Mouse (Mus musculus) limb, embryonic 13.5 days (tissue): ENCODE measurements around the gene Nlgn3. TPM values are rescaled to one million over a fixed set of nuclear protein-coding genes. Genes with fewer than 3 reads are reported as not detected.
"Not testable (repeated sequence)": the region's sequence is repeated elsewhere in the genome, so short reads cannot be mapped to it uniquely, and the experiment has no call there.

Experiments
- ATAC-seq: fragments of 200-750 bp; cut with Nextera tagmentation; 2 replicates; pipeline ENCODE4 v1.8.0; 2017; ENCODE audit warnings: low read depth, moderate number of reproducible peaks, moderate TSS enrichment; ENCODE audit not compliant: low FRiP score
- H3K27ac ChIP-seq: fragments of 300-500 bp; sonication (generic); 2 replicates; pipeline ENCODE4 v1.5.1; 2015; ENCODE audit warnings: inconsistent platforms, mild to moderate bottlenecking, moderate library complexity
- H3K27me3 ChIP-seq: fragments of 300-500 bp; sonication (generic); 2 replicates; pipeline ENCODE4 v1.6.1; 2015; ENCODE audit warnings: mild to moderate bottlenecking, inconsistent platforms
- H3K36me3 ChIP-seq: fragments of 300-500 bp; sonication (generic); 2 replicates; pipeline ENCODE4 v1.6.1; 2015; ENCODE audit warnings: inconsistent platforms, mild to moderate bottlenecking, moderate library complexity
- H3K4me1 ChIP-seq: fragments of 300-500 bp; sonication (generic); 2 replicates; pipeline ENCODE4 v1.6.1; 2015; ENCODE audit warnings: inconsistent platforms
- H3K4me2 ChIP-seq: fragments of 300-500 bp; sonication (generic); replicated peaks from 2 replicates; pipeline ENCODE4 v1.6.1; 2015; ENCODE audit warnings: inconsistent platforms, mild to moderate bottlenecking, moderate library complexity
- H3K4me3 ChIP-seq: fragments of 300-500 bp; sonication (generic); 2 replicates; pipeline ENCODE4 v1.5.1; 2015; ENCODE audit warnings: moderate library complexity, mild to moderate bottlenecking, inconsistent platforms
- H3K9ac ChIP-seq: fragments of 300-500 bp; sonication (generic); 2 replicates; pipeline ENCODE4 v1.6.1; 2015; ENCODE audit warnings: mild to moderate bottlenecking, inconsistent platforms
- H3K9me3 ChIP-seq: fragments of 300-500 bp; sonication (generic); 2 replicates; pipeline ENCODE4 v1.6.1; 2016; ENCODE audit warnings: inconsistent platforms
- WGBS: fragments of 180-500 bp; shearing (Covaris S2); methylation state at CpG from one replicate; pipeline ENCODE4 v1.1.7; 2015; 5-methylcytosine and 5-hydroxymethylcytosine counted together
- polyA plus RNA-seq: library from polyadenylated mRNA; unstranded; fragments of >200 nt; fragmentation: Nextera tagmentation; extraction: Ambion mirVana; gene quantifications from 2 replicates; pipeline ENCODE4 v1.2.1, GENCODE M21; 2015

Gene Nlgn3
- polyA plus RNA-seq, 1 experiment from 2014 or later = 19.9 TPM

DNA sequence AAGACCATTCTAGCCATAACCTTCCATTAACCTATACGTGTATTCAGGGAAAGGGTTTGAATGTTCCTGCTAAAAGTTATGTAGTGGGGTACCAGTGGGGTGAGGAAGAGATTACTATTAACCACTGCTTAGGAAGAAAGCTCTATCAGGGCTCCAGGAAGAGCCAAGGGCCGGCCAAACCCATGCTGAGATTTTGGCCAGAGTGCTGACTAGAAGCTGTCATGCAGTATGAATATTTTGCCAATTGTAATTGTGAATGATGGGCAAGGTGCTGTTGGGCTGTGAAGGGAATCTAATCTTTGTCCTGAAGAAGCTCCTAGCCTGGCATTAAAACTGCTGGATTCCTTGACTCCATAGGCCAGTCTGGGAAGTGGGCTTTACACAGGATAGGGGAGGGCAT is 5.7 kb downstream of the Nlgn3 start:
- 50% methylated on average over 2 of the region's 2 CpGs for WGBS

DNA sequence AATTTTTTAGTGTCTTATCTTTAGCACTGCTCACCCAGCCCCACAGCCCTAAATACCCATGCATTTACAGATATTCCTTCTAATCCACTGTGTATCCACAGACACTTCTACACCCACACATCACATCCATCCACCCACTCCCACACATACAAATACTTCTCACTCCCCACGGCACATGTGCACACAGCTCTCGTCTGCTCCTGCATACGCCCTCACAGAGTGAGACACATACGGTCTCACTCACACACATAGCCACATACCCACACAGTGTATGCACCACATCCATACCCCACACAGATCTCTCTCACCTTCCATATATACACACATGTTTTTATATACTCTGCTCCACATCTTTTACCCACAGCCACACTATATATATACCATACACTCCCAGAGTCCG is 10.3 kb downstream of the Nlgn3 start:
- Histone ChIP-seq H3K9me3 (no peaks in the 10 kb centered on the region), H3K9ac (no peak overlapping the region), H3K27ac (no peak overlapping the region), H3K4me2 (no peak overlapping the region), H3K4me3 (no peak overlapping the region), H3K36me3 (peaks cover 10% of the 10 kb centered on the region), H3K4me1 (no peaks in the 10 kb centered on the region), H3K27me3 (peaks cover 26% of the 10 kb centered on the region; the same call in 1 of the 2 replicates)
- no peak for ATAC-seq
- WGBS = 92% methylated on average over 5 of the region's 5 CpGs

More for the DNA sequence above, 5.7 kb downstream of the Nlgn3 start:
- no peak overlapping the region for H3K27ac ChIP-seq
- H3K4me3 ChIP-seq = no peak overlapping the region
- peaks cover 28% of the 10 kb centered on the region for H3K4me1 ChIP-seq
- no peaks in the 10 kb centered on the region for H3K9me3 ChIP-seq
- H3K36me3 ChIP-seq = peaks cover 6% of the 10 kb centered on the region; the same call in 1 of the 2 replicates
- H3K4me2 ChIP-seq = no peak overlapping the region
- H3K27me3 ChIP-seq = peaks cover 25% of the 10 kb centered on the region
- H3K9ac ChIP-seq = no peak overlapping the region
- no peak for ATAC-seq

GRCm38 (mm10) chrX:101313625-101314359 is 14.8 kb downstream of the Nlgn3 start:
- 38% methylated on average over 6 of the region's 6 CpGs for WGBS
- Histone ChIP-seq H3K4me2 (no peak overlapping the region), H3K27me3 (peaks cover 10% of the 10 kb centered on the region; the same call in 1 of the 2 replicates), H3K4me3 (no peak overlapping the region), H3K4me1 (no peaks in the 10 kb centered on the region), H3K9ac (no peak overlapping the region), H3K36me3 (peaks cover 16% of the 10 kb centered on the region), H3K27ac (no peak overlapping the region), H3K9me3 (no peaks in the 10 kb centered on the region)
- no peak for ATAC-seq

DNA sequence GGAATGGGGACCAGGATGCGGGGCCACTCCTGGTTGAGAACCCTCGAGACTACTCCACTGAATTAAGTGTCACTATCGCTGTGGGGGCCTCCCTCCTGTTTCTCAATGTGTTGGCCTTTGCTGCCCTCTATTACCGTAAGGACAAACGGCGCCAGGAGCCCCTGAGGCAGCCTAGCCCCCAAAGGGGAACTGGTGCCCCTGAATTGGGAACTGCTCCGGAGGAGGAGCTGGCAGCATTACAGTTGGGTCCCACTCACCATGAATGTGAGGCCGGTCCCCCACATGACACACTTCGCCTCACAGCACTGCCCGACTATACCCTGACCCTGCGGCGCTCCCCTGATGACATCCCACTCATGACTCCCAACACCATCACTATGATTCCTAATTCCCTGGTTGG is 20.8 kb downstream of the Nlgn3 start:
- Histone ChIP-seq H3K4me3 (no peak overlapping the region), H3K4me1 (no peaks in the 10 kb centered on the region), H3K9ac (no peak overlapping the region), H3K9me3 (no peaks in the 10 kb centered on the region), H3K4me2 (no peak overlapping the region), H3K36me3 (peaks cover 23% of the 10 kb centered on the region), H3K27me3 (peaks cover 3% of the 10 kb centered on the region; the same call in 1 of the 2 replicates), H3K27ac (no peak overlapping the region)
- 92% methylated on average over 12 of the region's 12 CpGs for WGBS
- ATAC-seq = no peak

DNA sequence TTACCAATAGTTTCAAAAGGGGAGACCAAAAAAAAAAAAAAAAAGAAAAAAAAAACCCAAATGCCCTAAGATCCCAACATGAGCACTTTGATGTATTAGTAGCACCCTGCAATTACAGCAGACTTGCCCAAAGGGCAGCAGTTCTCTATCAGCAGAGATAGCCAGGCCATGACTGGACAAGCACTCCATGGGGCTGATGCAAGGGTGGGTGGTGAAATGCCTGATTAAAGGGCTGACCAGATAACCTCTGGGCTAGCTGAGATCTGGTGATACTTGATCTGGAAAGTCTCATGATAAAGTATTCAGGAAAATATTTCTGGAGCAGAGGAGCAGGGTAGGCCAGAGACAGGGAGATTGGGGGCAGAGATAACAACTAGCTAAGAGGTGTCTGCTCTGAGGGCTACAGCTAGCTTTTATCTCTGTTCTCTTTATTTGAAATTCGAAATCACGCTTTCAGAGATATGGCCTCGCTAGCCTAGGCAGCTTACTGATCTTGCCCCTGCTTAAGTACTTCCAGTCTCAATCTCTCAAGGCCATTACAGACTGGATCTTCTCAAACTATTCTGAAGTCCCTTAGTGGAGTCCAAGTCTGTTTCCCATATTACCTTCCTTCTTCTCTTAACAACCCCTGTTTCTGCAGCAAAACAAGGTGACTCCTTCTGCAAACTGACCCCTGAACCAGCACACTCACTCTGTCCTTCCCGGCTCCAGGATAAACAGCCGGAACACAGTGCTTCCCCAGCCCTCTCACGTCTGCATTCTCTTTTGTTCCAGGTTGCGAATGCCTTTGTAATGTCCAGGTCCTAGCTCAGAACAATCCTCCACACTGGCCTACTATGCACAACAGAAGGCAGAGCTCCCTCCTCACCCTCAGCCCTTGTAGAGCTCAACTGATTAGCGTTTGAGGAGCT is 27.3 kb downstream of the Nlgn3 start:
- Histone ChIP-seq H3K9me3 (no peaks in the 10 kb centered on the region), H3K4me3 (no peak overlapping the region), H3K4me2 (no peak overlapping the region), H3K4me1 (no peaks in the 10 kb centered on the region), H3K9ac (no peak overlapping the region), H3K27me3 (peaks cover 3% of the 10 kb centered on the region; the same call in 1 of the 2 replicates), H3K27ac (no peak overlapping the region), H3K36me3 (no peaks in the 10 kb centered on the region)
- no peak for ATAC-seq
- WGBS = 55% methylated on average over 8 of the region's 8 CpGs

- peaks cover 11% of the 10 kb centered on the region; the same call in 1 of the 2 replicates for H3K27me3 ChIP-seq
- no peaks in the 10 kb centered on the region for H3K36me3 ChIP-seq
- ATAC-seq = no peak
- WGBS = 15% methylated on average over 8 of the region's 10 CpGs
- peak overlapping the region; percentile 33; the same call in 1 of the 2 replicates for H3K27ac ChIP-seq
- no peak overlapping the region for H3K9ac ChIP-seq
- H3K4me2 ChIP-seq = 0 out of 2 replicates have a peak overlapping the region, but pooled peaks have one; percentile 14
- H3K9me3 ChIP-seq = no peaks in the 10 kb centered on the region
- no peak overlapping the region for H3K4me3 ChIP-seq
- no peaks in the 10 kb centered on the region for H3K4me1 ChIP-seq
Observed at GRCm38 (mm10) chrX:101329372-101330028, 30.5 kb downstream of the Nlgn3 start.

DNA sequence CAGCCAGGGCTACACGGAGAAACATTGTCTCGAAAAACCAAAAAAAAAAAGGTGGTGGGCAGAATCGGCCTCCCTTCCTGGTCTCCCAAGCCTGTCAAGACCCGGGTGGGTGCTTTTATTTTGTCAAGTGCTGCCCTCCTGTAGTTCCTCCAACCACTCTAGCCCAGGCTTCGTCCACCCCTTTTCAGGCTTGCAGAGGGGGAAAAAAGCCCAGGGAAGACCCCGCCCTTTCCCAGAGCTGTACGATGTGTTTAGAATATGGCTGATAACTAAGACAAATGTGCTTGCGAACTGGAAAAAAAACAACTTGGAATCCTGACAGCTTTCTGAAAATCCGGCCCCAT is 33.0 kb downstream of the Nlgn3 start:
- H3K4me3 ChIP-seq = peak overlapping the region; percentile 37
- no peaks in the 10 kb centered on the region for H3K4me1 ChIP-seq
- 0 out of 2 replicates have a peak, but pooled peaks have one; percentile 37 for ATAC-seq
- H3K27me3 ChIP-seq = peaks cover 11% of the 10 kb centered on the region; the same call in 1 of the 2 replicates
- no peaks in the 10 kb centered on the region for H3K36me3 ChIP-seq
- peak overlapping the region; percentile 54 for H3K4me2 ChIP-seq
- H3K27ac ChIP-seq = peak overlapping the region; percentile 89
- H3K9ac ChIP-seq = peak overlapping the region; percentile 43; the same call in 1 of the 2 replicates
- 41% methylated on average over 9 of the region's 9 CpGs for WGBS
- no peaks in the 10 kb centered on the region for H3K9me3 ChIP-seq

GRCm38 (mm10) chrX:101332375-101333211 is 33.6 kb downstream of the Nlgn3 start:
- WGBS = 14% methylated on average over 46 of the region's 49 CpGs

GRCm38 (mm10) chrX:101334606-101335005 is 35.6 kb downstream of the Nlgn3 start:
- Histone ChIP-seq H3K36me3 (no peaks in the 10 kb centered on the region), H3K4me3 (no peak overlapping the region), H3K9ac (no peak overlapping the region), H3K4me1 (no peaks in the 10 kb centered on the region), H3K27ac (no peak overlapping the region), H3K27me3 (peaks cover 13% of the 10 kb centered on the region; the same call in 1 of the 2 replicates), H3K4me2 (no peak overlapping the region), H3K9me3 (no peaks in the 10 kb centered on the region)
- no peak for ATAC-seq
- 91% methylated on average over 5 of the region's 5 CpGs for WGBS

More at GRCm38 (mm10) chrX:101332375-101333211, 33.6 kb downstream of the Nlgn3 start:
- no peaks in the 10 kb centered on the region for H3K36me3 ChIP-seq
- H3K27me3 ChIP-seq = peaks cover 11% of the 10 kb centered on the region; the same call in 1 of the 2 replicates
- no peaks in the 10 kb centered on the region for H3K9me3 ChIP-seq
- peak overlapping the region; percentile 37 for H3K4me3 ChIP-seq
- peak overlapping the region; percentile 89 for H3K27ac ChIP-seq
- H3K4me1 ChIP-seq = no peaks in the 10 kb centered on the region
- peak; percentile 96 for ATAC-seq
- H3K9ac ChIP-seq = peak overlapping the region; percentile 45
- H3K4me2 ChIP-seq = peak overlapping the region; percentile 59

- no peak overlapping the region for H3K27ac ChIP-seq
- H3K4me3 ChIP-seq = no peak overlapping the region
- H3K4me1 ChIP-seq = no peaks in the 10 kb centered on the region
- H3K4me2 ChIP-seq = no peak overlapping the region
- 0 out of 2 replicates have a peak, but pooled peaks cover 2% of the 10 kb centered on the region for H3K27me3 ChIP-seq
- WGBS = 51% methylated on average over 4 of the region's 4 CpGs
- no peaks in the 10 kb centered on the region for H3K36me3 ChIP-seq
- H3K9me3 ChIP-seq = no peaks in the 10 kb centered on the region
- no peak overlapping the region for H3K9ac ChIP-seq
- no peak for ATAC-seq
Observed at GRCm38 (mm10) chrX:101338666-101339065, 39.7 kb downstream of the Nlgn3 start.

DNA sequence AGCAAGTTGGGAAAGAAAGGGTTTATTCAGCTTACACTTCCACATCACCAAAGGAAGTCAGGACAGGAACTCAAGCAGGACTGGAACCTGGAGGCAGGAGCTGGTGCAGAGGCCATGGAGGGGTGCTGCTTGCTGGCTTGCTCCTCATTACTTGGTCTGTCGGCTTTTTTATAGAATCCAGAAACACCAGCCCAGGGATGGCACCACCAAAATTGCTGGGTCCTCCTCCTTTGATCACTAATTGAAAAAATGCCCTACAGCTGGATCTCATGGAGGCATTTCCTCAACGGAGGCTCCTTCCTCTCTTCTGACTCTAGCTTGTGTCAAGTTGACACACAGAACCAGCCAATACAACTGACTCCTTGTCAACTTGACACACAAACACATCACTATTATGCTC is 43.9 kb downstream of the Nlgn3 start:
- WGBS = 24% methylated on average over 2 of the region's 2 CpGs
- H3K9ac ChIP-seq, H3K4me3 ChIP-seq, H3K27ac ChIP-seq, ATAC-seq, H3K9me3 ChIP-seq, H3K36me3 ChIP-seq, H3K4me2 ChIP-seq, H3K4me1 ChIP-seq, H3K27me3 ChIP-seq: not testable (repeated sequence)
